Mouse (Mus musculus) liver, embryonic 13.5 days (tissue): Measurements from ENCODE around the gene Ccdc28b. TPM values are rescaled to one million over a fixed set of nuclear protein-coding genes. Genes with fewer than 3 reads are reported as not detected.

Experiments used
- ATAC-seq: fragments of 200-750 bp; cut with Nextera tagmentation; 2 replicates; pipeline ENCODE4 v1.8.0; 2017; ENCODE audit warnings: low read depth, mild to moderate bottlenecking, moderate number of reproducible peaks, moderate library complexity
- DNase-seq: peaks from one replicate; pipeline ENCODE4 v3.0.0; 2022
- H3K27ac ChIP-seq: fragments of 300-500 bp; sonication (generic); 2 replicates; pipeline ENCODE4 v1.5.1; 2015; ENCODE audit warnings: moderate library complexity, mild to moderate bottlenecking, inconsistent platforms
- H3K27me3 ChIP-seq: fragments of 300-500 bp; sonication (generic); 2 replicates; pipeline ENCODE4 v1.6.1; 2015; ENCODE audit warnings: mild to moderate bottlenecking, inconsistent platforms
- H3K36me3 ChIP-seq: fragments of 300-500 bp; sonication (generic); 2 replicates; pipeline ENCODE4 v1.6.1; 2015; ENCODE audit warnings: mild to moderate bottlenecking, inconsistent platforms
- H3K4me1 ChIP-seq: fragments of 300-500 bp; sonication (generic); replicated peaks from 2 replicates; pipeline ENCODE4 v1.6.1; 2015; ENCODE audit warnings: inconsistent platforms
- H3K4me2 ChIP-seq: fragments of 300-500 bp; sonication (generic); 2 replicates; pipeline ENCODE4 v1.6.1; 2015; ENCODE audit warnings: inconsistent platforms, mild to moderate bottlenecking, moderate library complexity
- H3K4me3 ChIP-seq: fragments of 300-500 bp; sonication (generic); replicated peaks from 2 replicates; pipeline ENCODE4 v1.5.1; 2015; ENCODE audit warnings: mild to moderate bottlenecking, inconsistent platforms
- H3K9ac ChIP-seq: fragments of 300-500 bp; sonication (generic); 2 replicates; pipeline ENCODE4 v1.6.1; 2015; ENCODE audit warnings: mild to moderate bottlenecking, inconsistent platforms
- H3K9me3 ChIP-seq: fragments of 300-500 bp; sonication (generic); replicated peaks from 2 replicates; pipeline ENCODE4 v1.6.1; 2016; ENCODE audit warnings: inconsistent platforms
- WGBS: fragments of 180-500 bp; shearing (Covaris S2); methylation state at CpG from one replicate; pipeline ENCODE4 v1.1.7; 2015; ENCODE audit not compliant: insufficient replicate concordance; 5-methylcytosine and 5-hydroxymethylcytosine counted together
- polyA plus RNA-seq: library from polyadenylated mRNA; unstranded; fragments of >200 nt; fragmentation: Nextera tagmentation; extraction: Ambion mirVana; gene quantifications from 2 replicates; pipeline ENCODE4 v1.2.1, GENCODE M21; 2015

Gene Ccdc28b
- polyA plus RNA-seq, 1 experiment from 2014 or later = 13.9 TPM

- H3K27ac ChIP-seq = peak overlapping the region; percentile 88
- H3K4me2 ChIP-seq = peak overlapping the region; percentile 75
- H3K27me3 ChIP-seq = no peaks in the 10 kb centered on the region
- DNase-seq (no peak), ATAC-seq (no peak)
- H3K9ac ChIP-seq = peak overlapping the region; percentile 71
- H3K4me1 ChIP-seq = peaks cover 66% of the 10 kb centered on the region
- H3K4me3 ChIP-seq = peak overlapping the region; percentile 62
- peaks cover 21% of the 10 kb centered on the region for H3K36me3 ChIP-seq
- WGBS = 23% methylated on average over 8 of the region's 8 CpGs
- H3K9me3 ChIP-seq = no peaks in the 10 kb centered on the region
Measured at GRCm38 (mm10) chr4:129622803-129623535, 778 bp downstream of the Ccdc28b start.

DNA sequence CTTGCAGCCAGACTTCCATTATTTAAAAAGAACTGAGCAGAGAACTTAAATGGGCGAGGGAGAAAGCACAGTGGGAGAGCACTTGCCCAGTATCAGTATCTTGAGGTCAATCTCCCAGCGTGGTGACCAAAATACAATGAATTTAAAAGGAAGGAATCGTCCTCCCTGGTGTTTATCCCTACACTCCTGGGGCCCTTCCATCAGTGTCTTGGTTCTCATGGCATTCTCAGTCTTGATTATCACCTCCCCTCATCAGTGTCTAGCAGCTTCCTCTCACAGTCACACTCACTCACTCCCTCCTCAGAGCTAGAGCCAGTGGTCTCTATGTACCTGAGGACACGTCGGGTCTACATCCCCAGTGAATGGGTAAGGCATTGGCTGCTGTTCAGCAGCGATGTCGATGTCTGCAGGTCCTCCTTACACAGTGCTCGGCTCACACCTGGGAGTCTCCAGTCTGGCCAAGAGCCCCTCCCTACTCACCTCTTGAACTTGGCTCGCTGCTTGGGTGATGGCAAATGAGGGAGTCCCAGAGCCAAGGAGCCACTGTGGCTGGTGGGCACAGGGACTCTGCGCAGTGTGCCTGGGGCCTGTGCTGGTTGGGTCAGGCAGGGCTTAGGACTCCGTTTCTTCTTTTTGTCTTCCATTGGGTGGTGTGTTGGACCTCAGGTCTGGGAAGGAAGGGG, 1.5 kb downstream of the Ccdc28b start:
- Histone ChIP-seq H3K9ac (0 out of 2 replicates have a peak overlapping the region, but pooled peaks have one; percentile 71), H3K36me3 (peaks cover 15% of the 10 kb centered on the region), H3K4me3 (0 out of 2 replicates have a peak overlapping the region, but pooled peaks have one; percentile 62), H3K4me2 (peak overlapping the region; percentile 75), H3K27ac (no peak overlapping the region), H3K4me1 (peaks cover 73% of the 10 kb centered on the region), H3K9me3 (no peaks in the 10 kb centered on the region), H3K27me3 (no peaks in the 10 kb centered on the region)
- no peak for DNase-seq
- no peak for ATAC-seq
- 74% methylated on average over 11 of the region's 11 CpGs for WGBS

DNA sequence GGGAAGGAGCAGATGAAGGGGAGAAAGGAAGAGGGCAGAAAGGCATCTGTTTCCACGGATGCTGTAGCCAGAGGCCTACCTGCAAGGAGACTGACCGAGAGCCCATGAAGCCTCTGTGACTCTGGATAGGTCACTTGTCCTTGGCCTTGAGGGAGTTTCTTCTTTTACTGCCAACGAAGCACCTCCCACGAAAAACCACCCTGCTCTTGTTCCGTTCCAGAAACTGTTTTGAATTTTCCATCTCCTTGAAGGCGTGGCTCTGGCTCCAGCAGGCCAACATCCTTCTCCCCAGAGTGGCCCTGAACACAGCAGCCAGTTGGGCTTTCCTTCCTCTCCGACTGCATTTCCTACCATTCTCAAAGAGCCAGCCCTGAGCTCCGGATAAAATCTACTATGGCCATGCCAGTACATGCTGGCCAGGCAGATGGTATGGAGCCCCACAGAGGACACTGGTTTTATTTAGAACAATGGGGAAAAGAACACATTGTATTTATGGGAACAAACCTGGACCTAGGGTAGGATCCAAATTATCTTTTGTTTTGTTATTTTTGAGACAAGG, 2.4 kb downstream of the Ccdc28b start:
- ATAC-seq = no peak
- WGBS = 65% methylated on average over 8 of the region's 8 CpGs

GRCm38 (mm10) chr4:129620419-129621282, 3.1 kb downstream of the Ccdc28b start:
- H3K36me3 ChIP-seq = peaks cover 16% of the 10 kb centered on the region
- H3K27ac ChIP-seq = peak overlapping the region; percentile 32; the same call in 1 of the 2 replicates
- peaks cover 61% of the 10 kb centered on the region for H3K4me1 ChIP-seq
- no peak overlapping the region for H3K4me3 ChIP-seq
- H3K4me2 ChIP-seq = no peak overlapping the region
- no peak overlapping the region for H3K9ac ChIP-seq
- ATAC-seq = no peak
- WGBS = 76% methylated on average over 11 of the region's 11 CpGs
- H3K9me3 ChIP-seq = no peaks in the 10 kb centered on the region
- no peak for DNase-seq
- H3K27me3 ChIP-seq = no peaks in the 10 kb centered on the region

More for the DNA sequence above, 2.4 kb downstream of the Ccdc28b start:
- H3K27me3 ChIP-seq = no peaks in the 10 kb centered on the region
- peaks cover 68% of the 10 kb centered on the region for H3K4me1 ChIP-seq
- H3K4me2 ChIP-seq = no peak overlapping the region
- no peak for DNase-seq
- H3K9me3 ChIP-seq = no peaks in the 10 kb centered on the region
- no peak overlapping the region for H3K4me3 ChIP-seq
- peak overlapping the region; percentile 32; the same call in 1 of the 2 replicates for H3K27ac ChIP-seq
- H3K36me3 ChIP-seq = peaks cover 13% of the 10 kb centered on the region
- no peak overlapping the region for H3K9ac ChIP-seq

DNA sequence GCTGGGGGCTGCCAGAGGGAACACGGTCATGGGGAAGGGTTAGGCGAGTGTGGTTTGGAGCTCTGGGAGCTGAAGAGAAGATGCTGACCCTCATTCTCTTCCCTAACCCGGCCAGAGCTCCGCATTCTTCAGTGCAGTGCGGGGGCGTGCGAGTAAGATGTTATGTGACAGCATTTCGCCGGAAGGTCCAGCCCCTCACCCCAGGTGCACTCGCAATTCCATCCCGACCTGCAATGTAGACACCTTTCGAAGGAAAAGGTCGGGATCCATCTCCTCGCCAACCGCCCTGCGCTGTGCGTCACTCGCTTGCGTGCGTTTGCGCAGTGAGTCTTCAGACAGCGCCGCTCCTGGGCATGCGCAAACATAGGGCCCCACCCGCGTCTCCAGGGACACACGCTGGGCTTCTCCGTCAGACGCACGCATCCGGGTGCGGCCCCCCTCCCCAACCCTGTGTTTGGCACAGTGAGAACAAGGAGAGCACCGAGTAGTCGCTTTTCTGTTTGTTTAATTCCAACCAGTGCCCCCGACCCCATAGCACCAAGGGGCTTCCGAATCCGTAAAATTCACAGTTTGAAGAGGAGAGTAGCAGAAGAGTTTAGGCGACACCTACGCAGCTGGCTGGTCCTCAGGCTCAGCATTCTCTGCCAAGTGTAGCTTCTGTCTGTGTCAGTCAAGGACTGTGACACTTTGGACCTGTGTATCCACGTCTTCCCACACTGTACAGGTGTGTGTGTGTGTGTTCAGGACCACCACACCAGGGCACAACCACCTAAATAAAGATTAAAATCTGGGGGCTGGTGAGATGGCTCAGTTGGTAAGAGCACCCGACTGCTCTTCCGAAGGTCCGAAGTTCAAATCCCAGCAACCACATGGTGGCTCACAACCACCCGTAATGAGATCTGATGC, 4.7 kb downstream of the Ccdc28b start, which contains the start of gene Iqcc:
Gene Iqcc, minus strand, starts transcription at position 314 of the 906 bp plus-strand sequence.
- Histone ChIP-seq H3K4me1 (peaks cover 46% of the 10 kb centered on the region), H3K4me2 (peak within 1 kb of the TSS; percentile 89), H3K27ac (peak within 1 kb of the TSS; percentile 81), H3K9me3 (no peaks in the 10 kb centered on the region), H3K4me3 (peak within 1 kb of the TSS; percentile 71), H3K9ac (peak within 1 kb of the TSS; percentile 89), H3K36me3 (peaks cover 16% of the 10 kb centered on the region), H3K27me3 (no peaks in the 10 kb centered on the region)
- 3% methylated on average over 44 of the region's 44 CpGs for WGBS
- ATAC-seq = peak; percentile 90
- peak; percentile 90 for DNase-seq

- WGBS = 87% methylated on average over 5 of the region's 5 CpGs
- Histone ChIP-seq H3K27me3 (no peaks in the 10 kb centered on the region), H3K4me1 (peaks cover 36% of the 10 kb centered on the region), H3K9me3 (no peaks in the 10 kb centered on the region), H3K4me2 (peak overlapping the region; percentile 89), H3K4me3 (peak overlapping the region; percentile 71), H3K36me3 (peaks cover 16% of the 10 kb centered on the region), H3K27ac (no peak overlapping the region), H3K9ac (peak overlapping the region; percentile 89)
- ATAC-seq (no peak), DNase-seq (no peak)
Measured at GRCm38 (mm10) chr4:129618031-129618430, 5.7 kb downstream of the Ccdc28b start.

GRCm38 (mm10) chr4:129617121-129617641, 6.6 kb downstream of the Ccdc28b start:
- H3K4me3 ChIP-seq = 0 out of 2 replicates have a peak overlapping the region, but pooled peaks have one; percentile 71
- no peaks in the 10 kb centered on the region for H3K9me3 ChIP-seq
- H3K9ac ChIP-seq = no peak overlapping the region
- WGBS = 87% methylated on average over 7 of the region's 7 CpGs
- 0 out of 2 replicates have a peak overlapping the region, but pooled peaks have one; percentile 89 for H3K4me2 ChIP-seq
- no peaks in the 10 kb centered on the region for H3K27me3 ChIP-seq
- no peak overlapping the region for H3K27ac ChIP-seq
- peaks cover 28% of the 10 kb centered on the region for H3K4me1 ChIP-seq
- DNase-seq (no peak), ATAC-seq (no peak)
- H3K36me3 ChIP-seq = peaks cover 16% of the 10 kb centered on the region

DNA sequence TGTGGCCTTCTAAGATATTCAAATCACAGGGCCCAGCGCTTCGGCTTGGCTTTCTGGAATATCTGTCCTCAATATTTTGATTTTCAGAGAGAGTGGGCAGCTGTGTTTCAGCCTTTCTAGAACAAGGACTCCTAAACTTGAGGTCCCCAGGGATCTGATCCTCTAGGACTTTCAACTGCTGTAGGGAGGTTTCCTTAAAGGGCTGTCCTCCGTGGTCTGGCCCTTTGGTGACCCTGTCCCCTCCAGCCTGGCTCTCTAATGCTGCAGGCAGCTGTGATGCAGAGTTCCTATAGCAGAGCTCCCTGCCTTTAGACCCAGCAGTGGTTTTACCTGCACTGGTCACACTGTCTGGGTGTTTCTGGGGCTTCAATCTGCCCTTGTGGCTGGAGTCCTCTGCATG, 7.1 kb downstream of the Ccdc28b start:
- 81% methylated on average over 3 of the region's 3 CpGs for WGBS
- peaks cover 27% of the 10 kb centered on the region for H3K4me1 ChIP-seq
- no peak for ATAC-seq

DNA sequence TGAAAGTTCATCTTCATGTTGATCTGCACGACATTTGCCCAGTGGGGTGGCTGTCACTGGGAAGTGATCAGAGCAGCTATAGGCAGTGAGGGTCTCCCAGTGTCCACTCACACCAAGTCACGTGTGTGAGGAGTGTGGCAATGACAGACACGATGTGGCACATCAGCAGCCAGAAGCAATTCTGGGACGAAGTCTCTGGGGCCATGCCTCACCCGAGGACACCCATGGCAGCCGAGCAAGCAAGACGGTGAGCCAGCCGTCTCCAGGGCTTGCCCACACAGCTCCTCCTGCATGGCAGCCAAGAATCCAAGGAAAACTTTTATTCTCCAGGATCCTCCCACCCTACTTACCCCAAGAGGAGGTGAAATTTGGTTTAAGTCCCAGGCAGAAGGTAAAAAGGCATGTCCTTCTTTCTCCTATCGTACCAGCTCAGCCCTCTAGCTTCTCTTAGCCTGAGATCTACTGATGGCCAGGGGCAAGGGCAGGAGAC, 7.9 kb downstream of the Ccdc28b start:
- Histone ChIP-seq H3K4me1 (peaks cover 21% of the 10 kb centered on the region), H3K4me2 (no peak overlapping the region), H3K9ac (no peak overlapping the region), H3K27me3 (no peaks in the 10 kb centered on the region), H3K36me3 (peaks cover 16% of the 10 kb centered on the region), H3K27ac (no peak overlapping the region), H3K4me3 (no peak overlapping the region), H3K9me3 (no peaks in the 10 kb centered on the region)
- no peak for ATAC-seq
- WGBS = 80% methylated on average over 9 of the region's 9 CpGs
- no peak for DNase-seq

More for the DNA sequence above, 7.1 kb downstream of the Ccdc28b start:
- no peaks in the 10 kb centered on the region for H3K27me3 ChIP-seq
- H3K36me3 ChIP-seq = peaks cover 16% of the 10 kb centered on the region
- no peaks in the 10 kb centered on the region for H3K9me3 ChIP-seq
- no peak overlapping the region for H3K9ac ChIP-seq
- DNase-seq = no peak
- H3K4me3 ChIP-seq = no peak overlapping the region
- H3K27ac ChIP-seq = no peak overlapping the region
- H3K4me2 ChIP-seq = no peak overlapping the region

DNA sequence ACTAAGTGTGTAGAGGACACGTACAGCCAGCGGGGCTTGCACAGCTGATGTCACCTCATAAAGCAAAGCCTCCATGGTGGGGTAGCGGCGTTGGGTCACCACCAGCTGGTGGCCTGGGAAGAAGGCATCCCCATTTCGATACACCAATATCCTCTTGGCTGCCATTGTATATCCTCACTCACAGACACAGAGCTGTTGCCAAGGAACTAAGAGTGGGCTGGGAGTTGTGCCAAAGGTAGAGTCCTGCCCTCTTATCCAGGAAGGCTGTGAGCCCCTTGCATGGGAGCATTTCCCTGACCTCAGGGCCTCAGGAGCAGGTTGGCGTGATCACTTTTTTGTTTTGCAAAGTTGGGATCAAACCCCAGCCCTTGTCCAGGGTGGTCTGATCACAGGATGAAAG, 9.7 kb downstream of the Ccdc28b start, which contains the start of gene Dcdc2b:
Gene Dcdc2b, minus strand, starts transcription at position 165 of the 400 bp plus-strand sequence.
- Histone ChIP-seq H3K27me3 (no peaks in the 10 kb centered on the region), H3K27ac (no peak within 1 kb of the TSS), H3K36me3 (peaks cover 29% of the 10 kb centered on the region), H3K4me1 (peaks cover 21% of the 10 kb centered on the region), H3K4me2 (no peak within 1 kb of the TSS), H3K9me3 (no peaks in the 10 kb centered on the region), H3K4me3 (no peak within 1 kb of the TSS), H3K9ac (no peak within 1 kb of the TSS)
- DNase-seq (no peak), ATAC-seq (no peak)
- WGBS = 79% methylated on average over 6 of the region's 6 CpGs
